Mouse (Mus musculus): Measurements from ENCODE around the gene Pet117. TPM values are rescaled to one million over a fixed set of nuclear protein-coding genes. Genes with fewer than 3 reads are reported as not detected.

The Pet117 gene
- polyA plus RNA-seq, 1 experiment: 1.2 TPM

DNA sequence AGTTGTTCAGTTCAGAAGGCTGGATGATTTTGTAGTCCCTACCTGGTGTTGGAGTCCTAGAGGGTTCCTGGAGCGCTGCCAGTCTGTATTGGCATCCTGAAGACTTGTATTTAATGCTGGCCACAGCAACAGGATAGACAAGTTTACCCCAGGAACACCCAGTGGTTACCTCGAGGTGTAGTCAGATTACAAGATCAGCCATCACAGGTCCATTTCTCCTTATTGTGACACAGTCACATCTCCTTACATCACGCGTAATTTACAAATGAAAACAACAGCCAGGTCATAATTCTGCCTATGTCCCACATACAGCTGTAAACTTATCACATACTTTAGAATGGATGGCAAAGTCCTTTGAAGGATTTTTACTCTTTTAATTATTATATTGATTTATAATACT is 40.2 kb downstream of the Pet117 start:
- TF ChIP-seq MYOD1 (IDR thresholded peaks at IDR 0.05; ENCODE audit: control insufficient read depth, insufficient read length, low read depth): no peak
- TF ChIP-seq USF1 (IDR thresholded peaks at IDR 0.05; ENCODE audit: low read depth): no peak
- TF ChIP-seq MYOG (IDR thresholded peaks at IDR 0.05; ENCODE audit: control insufficient read depth, extremely low read depth, insufficient read length): no peak
- TF ChIP-seq MAX (IDR thresholded peaks at IDR 0.05): no peak
- no peak for TF ChIP-seq CTCF (IDR thresholded peaks at IDR 0.05; ENCODE audit: control insufficient read depth, insufficient read depth, insufficient read length)
- TF ChIP-seq FOSL1 (IDR thresholded peaks at IDR 0.05; ENCODE audit: insufficient read depth, low read length, poor library complexity, severe bottlenecking): no peak
- no peak for TF ChIP-seq CEBPB (IDR thresholded peaks at IDR 0.05; ENCODE audit: low read depth)
- H3ac ChIP-seq (ENCODE audit: control insufficient read depth, insufficient read length, low read depth): no peak overlapping the region
- H3K36me3 ChIP-seq (ENCODE audit: control insufficient read depth, insufficient read depth): peaks cover 53% of the 10 kb centered on the region
- no peaks in the 10 kb centered on the region for H3K79me3 ChIP-seq (ENCODE audit: low read depth)
- H3K4me3 ChIP-seq (ENCODE audit: insufficient read depth, poor library complexity, severe bottlenecking): no peak overlapping the region
- H3K27me3 ChIP-seq (ENCODE audit: control insufficient read depth, insufficient read depth, insufficient read length): no peaks in the 10 kb centered on the region
- no peaks in the 10 kb centered on the region for H3K79me2 ChIP-seq (ENCODE audit: control insufficient read depth, insufficient read depth)

DNA sequence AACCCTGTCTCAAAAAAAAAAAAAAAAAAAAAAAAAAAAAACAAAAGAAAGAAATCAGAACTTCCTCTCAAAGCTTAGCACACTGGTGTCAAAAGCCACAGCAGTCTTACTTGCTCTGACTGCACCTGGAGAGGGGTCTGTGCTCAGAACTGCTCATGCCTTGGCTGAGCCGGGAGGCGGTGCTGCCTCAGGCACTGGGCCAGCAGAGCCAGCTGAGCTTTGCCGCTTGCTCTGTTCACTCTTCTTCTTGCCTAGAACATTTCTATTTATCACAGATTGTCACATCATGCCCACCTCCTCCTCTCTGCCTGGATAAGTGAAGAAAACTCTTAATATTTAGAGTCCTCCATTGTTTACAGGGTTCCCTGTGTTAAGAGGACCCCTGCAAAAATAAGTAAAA is 41.8 kb downstream of the Pet117 start:
- TF ChIP-seq CEBPB (IDR thresholded peaks at IDR 0.05; ENCODE audit: low read depth): no peak
- no peak for TF ChIP-seq MAX (IDR thresholded peaks at IDR 0.05)
- TF ChIP-seq CTCF (IDR thresholded peaks at IDR 0.05; ENCODE audit: control insufficient read depth, insufficient read depth, insufficient read length): no peak
- TF ChIP-seq MYOD1 (IDR thresholded peaks at IDR 0.05; ENCODE audit: control insufficient read depth, insufficient read length, low read depth): no peak
- no peak for TF ChIP-seq USF1 (IDR thresholded peaks at IDR 0.05; ENCODE audit: low read depth)
- no peak for TF ChIP-seq MYOG (IDR thresholded peaks at IDR 0.05; ENCODE audit: control insufficient read depth, extremely low read depth, insufficient read length)
- no peak for TF ChIP-seq FOSL1 (IDR thresholded peaks at IDR 0.05; ENCODE audit: insufficient read depth, low read length, poor library complexity, severe bottlenecking)
- Histone ChIP-seq H3K79me3 (ENCODE audit: low read depth) (no peaks in the 10 kb centered on the region), H3K36me3 (ENCODE audit: control insufficient read depth, insufficient read depth) (peaks cover 39% of the 10 kb centered on the region), H3K4me3 (ENCODE audit: insufficient read depth, poor library complexity, severe bottlenecking) (no peak overlapping the region), H3ac (ENCODE audit: control insufficient read depth, insufficient read length, low read depth) (no peak overlapping the region), H3K79me2 (ENCODE audit: control insufficient read depth, insufficient read depth) (no peaks in the 10 kb centered on the region), H3K27me3 (ENCODE audit: control insufficient read depth, insufficient read depth, insufficient read length) (no peaks in the 10 kb centered on the region)

DNA sequence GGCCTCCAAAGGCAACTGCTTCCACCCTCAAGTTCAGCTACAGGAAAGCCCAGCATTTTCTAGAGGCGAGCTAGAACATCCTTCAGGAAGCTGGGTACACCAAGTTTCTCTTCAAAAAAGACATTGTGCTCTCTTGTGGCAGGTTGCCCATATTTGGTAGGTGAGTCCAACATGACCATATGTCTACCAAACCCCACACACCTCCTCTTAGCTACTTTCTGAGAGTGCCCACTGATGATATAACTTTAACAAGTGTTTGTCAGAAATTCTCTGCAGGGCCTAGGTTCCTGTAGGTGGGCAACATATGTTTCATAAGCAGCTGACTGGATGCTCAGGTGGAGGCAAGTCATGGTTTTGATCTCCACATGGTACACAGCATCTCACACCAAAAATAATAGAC is 45.9 kb downstream of the Pet117 start:
- H3K36me3 ChIP-seq (ENCODE audit: control insufficient read depth, insufficient read depth): peaks cover 3% of the 10 kb centered on the region
- no peak overlapping the region for H3K4me3 ChIP-seq (ENCODE audit: insufficient read depth, poor library complexity, severe bottlenecking)
- H3K79me2 ChIP-seq (ENCODE audit: control insufficient read depth, insufficient read depth): no peaks in the 10 kb centered on the region
- TF ChIP-seq CEBPB (IDR thresholded peaks at IDR 0.05; ENCODE audit: low read depth): no peak
- TF ChIP-seq MYOD1 (IDR thresholded peaks at IDR 0.05; ENCODE audit: control insufficient read depth, insufficient read length, low read depth): no peak
- no peak for TF ChIP-seq MAX (IDR thresholded peaks at IDR 0.05)
- TF ChIP-seq CTCF (IDR thresholded peaks at IDR 0.05; ENCODE audit: control insufficient read depth, insufficient read depth, insufficient read length): no peak
- no peak for TF ChIP-seq MYOG (IDR thresholded peaks at IDR 0.05; ENCODE audit: control insufficient read depth, extremely low read depth, insufficient read length)
- TF ChIP-seq USF1 (IDR thresholded peaks at IDR 0.05; ENCODE audit: low read depth): no peak
- no peak for TF ChIP-seq FOSL1 (IDR thresholded peaks at IDR 0.05; ENCODE audit: insufficient read depth, low read length, poor library complexity, severe bottlenecking)
- H3K27me3 ChIP-seq (ENCODE audit: control insufficient read depth, insufficient read depth, insufficient read length): no peaks in the 10 kb centered on the region
- no peaks in the 10 kb centered on the region for H3K79me3 ChIP-seq (ENCODE audit: low read depth)
- no peak overlapping the region for H3ac ChIP-seq (ENCODE audit: control insufficient read depth, insufficient read length, low read depth)

DNA sequence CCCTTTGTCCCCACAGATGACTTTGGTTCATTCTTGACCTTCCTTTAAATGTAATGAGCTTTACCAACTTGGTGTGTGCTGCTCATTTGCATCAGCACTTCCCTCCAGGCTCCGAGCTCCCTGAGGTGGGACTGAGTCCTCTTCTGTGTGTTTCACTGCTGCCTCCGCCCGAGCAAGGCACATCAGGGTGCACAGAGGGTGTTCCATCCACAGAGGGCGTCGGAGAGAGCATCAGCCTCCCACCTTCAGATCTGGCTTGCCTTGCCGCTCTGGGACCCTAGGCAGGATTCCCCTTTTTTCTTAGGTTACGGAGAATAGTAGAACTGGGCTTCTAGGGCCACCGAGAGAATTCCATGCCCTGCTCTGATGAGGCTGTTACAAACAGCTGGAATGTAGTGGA is 48.1 kb downstream of the Pet117 start:
- Histone ChIP-seq H3K4me3 (ENCODE audit: insufficient read depth, poor library complexity, severe bottlenecking) (no peak overlapping the region), H3K27me3 (ENCODE audit: control insufficient read depth, insufficient read depth, insufficient read length) (no peaks in the 10 kb centered on the region), H3K36me3 (ENCODE audit: control insufficient read depth, insufficient read depth) (no peaks in the 10 kb centered on the region), H3K79me3 (ENCODE audit: low read depth) (no peaks in the 10 kb centered on the region), H3K79me2 (ENCODE audit: control insufficient read depth, insufficient read depth) (no peaks in the 10 kb centered on the region), H3ac (ENCODE audit: control insufficient read depth, insufficient read length, low read depth) (no peak overlapping the region)
- TF ChIP-seq CTCF (IDR thresholded peaks at IDR 0.05; ENCODE audit: control insufficient read depth, insufficient read depth, insufficient read length) (no peak), MAX (IDR thresholded peaks at IDR 0.05) (no peak), MYOG (IDR thresholded peaks at IDR 0.05; ENCODE audit: control insufficient read depth, extremely low read depth, insufficient read length) (no peak), CEBPB (IDR thresholded peaks at IDR 0.05; ENCODE audit: low read depth) (no peak), FOSL1 (IDR thresholded peaks at IDR 0.05; ENCODE audit: insufficient read depth, low read length, poor library complexity, severe bottlenecking) (no peak), USF1 (IDR thresholded peaks at IDR 0.05; ENCODE audit: low read depth) (no peak), MYOD1 (IDR thresholded peaks at IDR 0.05; ENCODE audit: control insufficient read depth, insufficient read length, low read depth) (no peak)

DNA sequence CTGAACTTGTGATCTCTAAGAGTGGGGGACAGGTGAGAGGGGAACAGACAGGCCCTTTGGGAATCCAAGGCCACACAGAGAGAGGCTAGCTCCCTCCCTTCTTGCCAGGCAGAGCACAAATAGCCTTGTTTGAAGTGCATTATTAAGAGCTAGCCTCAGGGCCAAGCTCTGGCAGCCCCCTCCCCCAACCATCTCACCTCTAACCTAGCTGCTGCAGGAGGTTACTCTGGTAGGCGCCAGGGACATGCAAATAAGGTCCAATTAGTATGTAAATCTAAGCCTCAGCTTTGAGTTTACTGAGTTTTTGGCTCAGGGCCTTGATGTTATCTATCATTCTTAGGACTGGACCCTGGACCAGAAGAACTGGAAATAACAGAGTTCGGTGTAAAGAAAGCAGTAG is 49.3 kb downstream of the Pet117 start:
- TF ChIP-seq MAX (IDR thresholded peaks at IDR 0.05) (no peak), MYOG (IDR thresholded peaks at IDR 0.05; ENCODE audit: control insufficient read depth, extremely low read depth, insufficient read length) (no peak), FOSL1 (IDR thresholded peaks at IDR 0.05; ENCODE audit: insufficient read depth, low read length, poor library complexity, severe bottlenecking) (no peak), CTCF (IDR thresholded peaks at IDR 0.05; ENCODE audit: control insufficient read depth, insufficient read depth, insufficient read length) (no peak), MYOD1 (IDR thresholded peaks at IDR 0.05; ENCODE audit: control insufficient read depth, insufficient read length, low read depth) (no peak), CEBPB (IDR thresholded peaks at IDR 0.05; ENCODE audit: low read depth) (no peak), USF1 (IDR thresholded peaks at IDR 0.05; ENCODE audit: low read depth) (no peak)
- no peak overlapping the region for H3ac ChIP-seq (ENCODE audit: control insufficient read depth, insufficient read length, low read depth)
- H3K79me3 ChIP-seq (ENCODE audit: low read depth): no peaks in the 10 kb centered on the region
- no peaks in the 10 kb centered on the region for H3K79me2 ChIP-seq (ENCODE audit: control insufficient read depth, insufficient read depth)
- H3K4me3 ChIP-seq (ENCODE audit: insufficient read depth, poor library complexity, severe bottlenecking): no peak overlapping the region
- no peaks in the 10 kb centered on the region for H3K36me3 ChIP-seq (ENCODE audit: control insufficient read depth, insufficient read depth)
- H3K27me3 ChIP-seq (ENCODE audit: control insufficient read depth, insufficient read depth, insufficient read length): no peaks in the 10 kb centered on the region

Measured in C2C12 (cell line).